Mouse (Mus musculus) heart, postnatal 25 days (tissue): ENCODE data around the gene Iqcb1. TPM values are rescaled to one million over a fixed set of nuclear protein-coding genes. Genes with fewer than 3 reads are reported as not detected.

Experiments used
- DNase-seq: peaks from one replicate; pipeline ENCODE4 v3.0.0; 2022; ENCODE audit warnings: low spot score
- intact Hi-C: fragments of 180-260 bp; cut with DNase I; formaldehyde crosslinking; loops from one replicate; pipeline ENCODE4 v1.15.1; 2025
- total RNA-seq, 2 experiments: library from RNA; stranded (reverse); gene quantifications; 2 replicates each; pipeline ENCODE4 v1.2.3; 2021

The Iqcb1 gene
- total RNA-seq, 2 experiments from 2014 or later = 13.3 to 13.4 TPM

DNA sequence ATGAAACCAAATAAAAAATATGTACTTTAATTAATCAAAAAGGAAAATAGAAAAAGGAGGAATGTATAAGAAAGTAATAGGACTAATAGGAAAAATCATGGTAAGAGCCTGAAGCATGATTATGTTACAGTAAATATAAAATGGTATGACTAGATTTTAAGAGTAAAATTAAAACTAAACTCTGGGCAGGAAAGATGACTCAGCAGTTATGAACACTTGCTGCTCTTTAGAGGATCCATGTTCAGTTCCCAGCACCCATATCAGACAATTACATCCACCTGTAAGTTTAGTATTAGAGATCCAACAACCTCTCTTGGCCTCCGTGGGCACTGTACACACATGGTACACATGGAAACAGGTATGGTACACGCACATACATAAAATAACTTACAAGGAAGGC, 41.3 kb downstream of the Iqcb1 start:
- intact Hi-C loops = no loop called here
- DNase-seq = no peak

GRCm38 (mm10) chr16:36874583-36875275, 46.5 kb downstream of the Iqcb1 start, which contains the start of the genes Eaf2 and Golgb1:
Eaf2 (minus strand) TSS chr16:36875003.
Golgb1 (plus strand) TSS chr16:36875140.
- DNase-seq = peak; percentile 95
- intact Hi-C loops = loop anchor here (2.0 to 5.0 kb wide), 2 partner anchors 46 to 138 kb away; partner anchors contain the start of genes Iqcb1 and Polq

GRCm38 (mm10) chr16:36875276-36875851, 47.2 kb downstream of the Iqcb1 start:
- DNase-seq = no peak
- intact Hi-C loops = loop anchor here (2.0 to 5.0 kb wide), 2 partner anchors 47 to 137 kb away; partner anchors contain the start of genes Iqcb1 and Polq

GRCm38 (mm10) chr16:36877316-36877715, 49.1 kb downstream of the Iqcb1 start:
- intact Hi-C loops = loop anchor here (5.0 kb wide), 1 partner anchor 135 kb away; the partner anchor contains the start of gene Polq
- no peak for DNase-seq

DNA sequence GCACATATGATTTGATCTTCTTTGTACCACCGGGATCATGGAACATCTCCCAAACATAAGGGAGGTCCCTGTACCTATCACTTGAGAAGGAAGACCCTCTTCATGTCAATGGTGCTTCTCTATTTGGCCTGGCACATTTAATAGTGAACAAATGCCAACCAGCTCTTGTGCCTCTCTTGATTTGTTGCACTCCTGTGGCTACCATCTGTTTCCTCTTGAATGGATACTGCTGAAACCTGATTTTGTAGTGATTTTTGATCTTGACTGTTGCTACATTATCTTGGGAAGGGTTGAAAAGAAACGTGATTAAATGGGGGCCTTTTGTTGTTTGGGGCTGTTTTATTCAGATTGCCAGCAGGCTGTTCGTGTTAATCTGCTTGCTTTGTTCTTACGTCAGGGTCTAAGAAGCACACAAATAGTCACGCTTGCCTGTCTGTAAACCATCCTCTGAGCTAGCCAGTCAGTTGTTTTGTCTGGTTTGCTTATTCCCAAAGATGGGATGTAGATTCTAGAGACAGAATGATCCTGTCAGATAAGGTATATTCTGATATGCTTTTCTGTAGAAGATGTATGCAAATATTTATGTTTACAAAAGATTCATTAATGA, 54.7 kb downstream of the Iqcb1 start:
- intact Hi-C loops = no loop called here
- DNase-seq = no peak

DNA sequence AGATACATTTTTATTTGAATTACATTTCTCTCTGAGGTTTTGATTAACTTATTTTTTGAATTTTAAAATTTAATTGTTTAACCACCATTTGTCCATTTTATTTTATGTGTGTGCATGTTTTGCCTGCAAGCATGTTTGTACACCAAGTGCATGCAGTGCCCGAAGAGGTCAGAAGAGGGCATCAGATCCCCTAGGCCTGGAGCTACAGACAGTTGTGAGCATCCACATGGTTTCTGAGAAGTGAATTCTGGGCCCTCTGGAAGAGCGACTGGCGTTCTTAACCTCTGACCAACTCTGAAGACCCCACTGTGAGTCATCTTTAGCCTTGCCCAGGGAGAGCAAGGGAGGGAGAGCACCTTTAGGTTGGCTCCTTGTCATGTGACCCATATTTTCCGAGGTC, 56.7 kb downstream of the Iqcb1 start:
- intact Hi-C loops = loop anchor here (5.0 kb wide), 1 partner anchor 117 kb away; no protein-coding TSS in a partner anchor
- DNase-seq = no peak

DNA sequence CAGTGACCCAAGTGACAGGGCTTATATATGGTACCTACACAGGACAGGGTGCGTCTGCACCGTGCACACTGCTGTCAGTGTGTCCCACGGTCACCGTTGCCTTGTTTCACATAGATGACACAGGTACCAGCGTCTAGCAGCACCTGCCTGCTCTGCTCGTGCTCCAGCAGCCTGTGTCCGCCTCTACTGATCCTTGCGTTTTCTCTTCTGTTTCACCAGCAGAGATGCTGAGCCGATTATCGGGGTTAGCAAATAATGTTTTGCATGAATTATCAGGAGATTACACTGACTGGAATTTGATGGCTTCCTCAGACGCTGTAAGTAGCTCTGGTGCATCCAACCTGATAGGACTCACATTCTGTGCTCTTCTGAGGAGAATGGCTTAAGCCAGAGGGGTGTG, 57.7 kb downstream of the Iqcb1 start:
- intact Hi-C loops = loop anchor here (5.0 kb wide), 1 partner anchor 116 kb away; no protein-coding TSS in a partner anchor

DNA sequence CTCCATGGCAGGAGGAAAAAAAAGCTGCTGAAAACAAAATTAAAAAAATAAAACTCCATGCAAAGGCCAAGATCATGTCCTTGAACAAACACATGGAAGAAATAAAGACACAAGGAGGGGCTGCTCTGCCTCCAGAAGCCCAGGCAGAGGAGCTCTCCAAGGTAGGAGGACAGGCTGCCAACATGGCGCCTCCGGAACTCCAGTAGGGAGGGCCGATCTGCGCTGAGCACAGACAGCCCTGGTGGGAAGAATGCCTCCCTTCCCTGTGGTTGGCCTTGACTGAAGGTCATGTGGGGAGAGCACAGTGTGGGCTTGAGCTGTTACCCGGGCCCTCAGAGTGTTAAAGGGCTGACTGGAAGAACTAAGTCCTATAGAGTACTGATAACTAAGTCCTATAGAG, 59.4 kb downstream of the Iqcb1 start:
- DNase-seq = no peak
- intact Hi-C loops = loop anchor here (5.0 kb wide), 1 partner anchor 115 kb away; no protein-coding TSS in a partner anchor

More for the DNA sequence above, 57.7 kb downstream of the Iqcb1 start:
- no peak for DNase-seq

DNA sequence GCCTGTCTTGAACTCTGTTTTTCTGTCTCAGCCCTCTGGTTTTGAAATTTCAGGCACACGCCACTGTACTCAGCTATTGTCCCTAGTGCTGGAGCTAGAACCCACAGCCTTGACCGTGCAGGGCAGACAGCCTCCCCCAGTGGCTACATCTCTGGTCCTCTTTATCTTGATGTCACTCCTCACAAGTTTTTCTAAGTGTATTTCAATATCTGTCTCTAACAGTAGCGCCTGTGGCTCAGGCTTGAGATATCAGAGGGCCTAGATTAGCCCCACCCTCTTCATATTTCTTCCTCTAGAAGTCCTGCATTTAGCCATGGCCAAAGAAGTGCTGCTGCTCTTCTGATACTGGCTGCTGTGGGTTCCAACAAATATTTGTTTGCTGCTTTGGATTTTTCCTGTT, 62.4 kb downstream of the Iqcb1 start:
- no peak for DNase-seq
- intact Hi-C loops = no loop called here

GRCm38 (mm10) chr16:36891415-36891814, 63.2 kb downstream of the Iqcb1 start:
- no peak for DNase-seq
- intact Hi-C loops = no loop called here

DNA sequence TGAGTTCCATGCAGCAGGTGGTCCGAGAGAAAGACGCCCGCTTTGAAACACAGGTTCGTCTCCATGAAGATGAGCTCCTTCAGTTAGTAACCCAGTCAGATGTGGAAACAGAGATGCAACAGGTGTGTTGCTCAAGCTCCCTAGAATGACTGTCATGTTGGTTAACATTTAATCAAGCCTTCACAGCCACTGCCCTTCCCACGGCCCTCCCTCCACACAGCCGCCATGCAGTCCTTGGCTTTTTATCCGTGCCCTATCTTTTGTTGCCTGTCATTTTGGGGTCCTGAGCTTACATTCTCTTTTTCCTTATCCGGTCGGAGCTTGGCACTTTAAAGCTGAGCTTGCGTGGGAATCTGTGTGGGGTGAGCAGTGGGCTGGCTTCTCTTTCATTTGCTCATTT, 65.1 kb downstream of the Iqcb1 start:
- intact Hi-C loops = no loop called here
- DNase-seq = no peak

DNA sequence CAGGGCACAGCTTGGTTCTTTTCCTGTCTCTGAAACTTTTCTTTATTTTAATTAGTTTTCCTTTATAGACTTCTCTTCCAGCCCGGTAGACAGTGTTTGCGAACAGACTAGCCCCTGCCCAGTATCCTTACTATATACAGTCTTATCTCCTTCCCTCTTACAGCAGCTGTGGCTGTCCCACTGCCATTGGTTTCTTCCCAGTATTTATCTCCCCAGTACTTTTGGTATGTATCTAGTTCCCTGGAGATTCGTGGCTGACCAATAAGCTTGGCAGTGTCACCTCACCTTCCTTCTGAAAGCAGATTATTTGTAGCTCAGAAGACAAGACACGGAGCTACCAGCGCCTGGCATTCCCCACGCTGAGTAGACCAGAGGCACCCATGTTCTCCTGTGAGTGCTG, 68.5 kb downstream of the Iqcb1 start:
- intact Hi-C loops = no loop called here
- DNase-seq = no peak

- intact Hi-C loops = no loop called here
- DNase-seq = no peak
Measured at GRCm38 (mm10) chr16:36903156-36903555, 75.0 kb downstream of the Iqcb1 start.

DNA sequence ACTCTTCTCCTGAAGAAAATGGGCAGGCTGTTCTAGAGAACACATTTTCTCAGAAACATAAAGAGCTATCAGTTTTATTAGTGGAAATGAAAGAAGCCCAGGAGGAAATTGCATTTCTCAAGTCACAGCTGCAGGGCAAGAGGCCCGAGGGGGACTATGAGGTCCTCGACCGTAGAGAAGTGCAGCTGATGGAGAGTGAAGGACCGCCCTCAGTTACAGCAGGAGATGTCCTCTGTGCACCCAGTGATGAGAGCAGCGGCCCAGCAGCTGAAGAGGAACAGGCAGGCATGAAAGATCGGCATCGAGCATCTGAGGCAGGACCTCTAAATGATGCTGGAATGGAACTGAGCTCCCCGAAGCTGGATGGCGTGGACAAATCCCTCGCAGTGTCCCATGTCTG, 83.7 kb downstream of the Iqcb1 start:
- intact Hi-C loops = no loop called here
- DNase-seq = no peak

DNA sequence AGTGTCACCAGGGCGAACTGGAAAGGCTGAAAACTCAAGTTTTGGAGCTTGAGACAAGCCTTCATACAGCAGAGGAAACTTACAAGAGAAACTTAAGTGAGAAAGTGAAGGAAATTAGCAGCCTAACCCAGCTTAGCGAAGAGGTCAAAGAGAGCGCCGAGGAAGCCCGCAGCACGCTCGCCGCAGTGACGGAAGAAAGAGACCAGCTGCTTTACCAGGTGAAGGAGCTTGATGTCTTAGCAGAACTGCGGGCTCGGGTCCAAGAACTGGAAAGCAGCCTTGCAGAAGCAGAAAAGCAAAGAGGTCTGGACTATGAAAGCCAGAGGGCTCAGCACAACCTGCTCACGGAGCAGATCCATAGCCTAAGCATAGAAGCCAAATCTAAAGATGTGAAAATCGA, 84.1 kb downstream of the Iqcb1 start:
- DNase-seq = no peak
- intact Hi-C loops = no loop called here

DNA sequence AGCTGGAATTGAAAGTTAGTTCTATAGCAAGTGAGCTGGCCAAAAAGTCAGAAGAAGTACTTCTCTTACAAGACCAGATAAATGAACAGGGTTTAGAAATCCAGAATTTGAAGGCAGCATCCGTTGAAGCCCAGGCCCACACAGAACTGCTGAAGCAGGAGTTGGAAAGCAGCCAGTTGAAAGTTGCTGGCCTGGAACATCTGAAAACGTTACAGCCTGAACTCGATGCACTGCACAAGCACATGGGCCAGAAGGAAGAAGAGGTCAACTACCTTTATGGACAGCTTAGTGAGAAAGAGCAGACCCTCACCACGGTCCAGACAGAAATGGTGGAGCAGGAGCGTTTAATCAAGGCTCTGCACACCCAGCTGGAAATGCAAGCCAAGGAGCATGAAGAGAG, 86.0 kb downstream of the Iqcb1 start:
- intact Hi-C loops = no loop called here
- no peak for DNase-seq

DNA sequence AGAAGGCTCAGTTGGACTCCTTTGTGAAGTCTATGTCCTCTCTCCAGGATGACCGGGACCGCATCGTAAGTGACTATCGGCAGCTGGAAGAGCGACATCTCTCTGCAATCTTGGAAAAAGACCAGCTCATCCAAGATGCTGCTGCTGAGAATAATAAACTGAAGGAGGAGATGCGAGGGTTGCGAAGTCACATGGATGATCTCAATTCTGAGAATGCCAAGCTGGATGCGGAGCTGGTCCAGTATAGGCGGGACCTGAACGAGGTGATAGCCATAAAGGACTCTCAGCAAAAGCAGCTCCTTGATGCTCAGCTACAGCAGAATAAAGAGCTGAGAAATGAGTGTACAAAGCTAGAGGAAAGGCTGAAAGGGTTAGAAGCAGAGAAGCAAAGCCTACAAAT, 90.3 kb downstream of the Iqcb1 start:
- DNase-seq = no peak
- intact Hi-C loops = no loop called here

- DNase-seq = no peak
- intact Hi-C loops = no loop called here
Measured at GRCm38 (mm10) chr16:36920410-36920809, 92.2 kb downstream of the Iqcb1 start.

- intact Hi-C loops = no loop called here
- DNase-seq = no peak
Measured at GRCm38 (mm10) chr16:36921067-36921613, 93.0 kb downstream of the Iqcb1 start.

- no peak for DNase-seq
- intact Hi-C loops = no loop called here
Measured at GRCm38 (mm10) chr16:36921980-36922379, 93.8 kb downstream of the Iqcb1 start.
